Mouse (Mus musculus) liver, embryonic 14.5 days (tissue): ENCODE measurements around the gene Clcf1. TPM values are rescaled to one million over a fixed set of nuclear protein-coding genes. Genes with fewer than 3 reads are reported as not detected.

Experiments used
- ATAC-seq: fragments of 200-750 bp; cut with Nextera tagmentation; 2 replicates; pipeline ENCODE4 v1.8.0; 2017; ENCODE audit warnings: moderate number of reproducible peaks, mild to moderate bottlenecking, moderate library complexity; ENCODE audit not compliant: insufficient read depth
- DNase-seq, 3 experiments: peaks; one replicate each; pipeline ENCODE4 v3.0.0-alpha.2; 2012 to 2013; ENCODE audit warnings: low read depth in 3 of 3, low spot score in 3 of 3
- H3K27ac ChIP-seq: fragments of 300-500 bp; sonication (generic); 2 replicates; pipeline ENCODE4 v1.5.1; 2014; ENCODE audit warnings: moderate library complexity, mild to moderate bottlenecking, control low read depth, inconsistent platforms
- H3K27me3 ChIP-seq: fragments of 300-500 bp; sonication (generic); 2 replicates; pipeline ENCODE4 v1.6.1; 2014; ENCODE audit warnings: mild to moderate bottlenecking, low read length, moderate library complexity; ENCODE audit not compliant: control insufficient read depth, insufficient read depth
- H3K36me3 ChIP-seq: fragments of 300-500 bp; sonication (generic); replicated peaks from 2 replicates; pipeline ENCODE4 v1.6.1; 2014; ENCODE audit warnings: low read depth; ENCODE audit not compliant: control insufficient read depth, insufficient read depth
- H3K4me1 ChIP-seq, 2 experiments: fragments of 200-500 bp in 1 of 2; fragments of 300-500 bp in 1 of 2; sonication (generic) in 1 of 2; replicated peaks; 2 replicates each; pipeline ENCODE4 v1.6.1; 2012 to 2014; ENCODE audit warnings: antibody characterized with exemption in 1 of 2, inconsistent platforms in 1 of 2, low read length in 1 of 2; ENCODE audit not compliant: control insufficient read depth in 2 of 2, insufficient read depth in 2 of 2
- H3K4me2 ChIP-seq: fragments of 300-500 bp; sonication (generic); 2 replicates; pipeline ENCODE4 v1.6.1; 2014; ENCODE audit warnings: low read depth, mild to moderate bottlenecking, control low read depth, moderate library complexity
- H3K4me3 ChIP-seq, 2 experiments: fragments of 200-500 bp in 1 of 2; fragments of 300-500 bp in 1 of 2; sonication (generic) in 1 of 2; 2 replicates each; pipeline ENCODE4 v1.5.1; 2012 to 2014; ENCODE audit warnings: low read depth in 2 of 2, low read length in 2 of 2, mild to moderate bottlenecking in 2 of 2, control low read depth in 1 of 2, inconsistent platforms in 1 of 2, moderate library complexity in 1 of 2; ENCODE audit not compliant: insufficient read depth in 1 of 2
- H3K9ac ChIP-seq: fragments of 300-500 bp; sonication (generic); replicated peaks from 2 replicates; pipeline ENCODE4 v1.6.1; 2014; ENCODE audit warnings: mild to moderate bottlenecking, control low read depth, moderate library complexity
- H3K9me3 ChIP-seq: fragments of 300-500 bp; sonication (generic); 2 replicates; pipeline ENCODE4 v1.6.1; 2016; ENCODE audit warnings: low read length, mixed read lengths; ENCODE audit not compliant: control insufficient read depth
- CTCF ChIP-seq: IDR thresholded peaks from 2 replicates; pipeline ENCODE4 v1.5.1; 2016; ENCODE audit warnings: antibody characterized with exemption, low read depth, control low read depth
- EP300 ChIP-seq: IDR thresholded peaks from 2 replicates; pipeline ENCODE4 v1.6.1; 2016; ENCODE audit warnings: antibody characterized with exemption, low read depth
- WGBS: fragments of 180-500 bp; shearing (Covaris S2); extraction: QIAGEN DNeasy Blood & Tissue Kit; methylation state at CpG from one replicate; pipeline ENCODE4 v1.1.7; 2014; ENCODE audit not compliant: insufficient replicate concordance; 5-methylcytosine and 5-hydroxymethylcytosine counted together
- polyA plus RNA-seq, 2 experiments: library from polyadenylated mRNA; depleted of rRNA in 1 of 2; stranded (reverse) in 1 of 2; unstranded in 1 of 2; fragments of >200 nt; fragmentation: Nextera tagmentation in 1 of 2; extraction: Ambion mirVana in 1 of 2; gene quantifications; 2 replicates each; pipeline versions ENCODE4 v1.2.1 to v1.2.3; 2012 to 2014

Clcf1 gene
- polyA plus RNA-seq, 2 experiments, result 0.43 to 1.1 TPM

DNA sequence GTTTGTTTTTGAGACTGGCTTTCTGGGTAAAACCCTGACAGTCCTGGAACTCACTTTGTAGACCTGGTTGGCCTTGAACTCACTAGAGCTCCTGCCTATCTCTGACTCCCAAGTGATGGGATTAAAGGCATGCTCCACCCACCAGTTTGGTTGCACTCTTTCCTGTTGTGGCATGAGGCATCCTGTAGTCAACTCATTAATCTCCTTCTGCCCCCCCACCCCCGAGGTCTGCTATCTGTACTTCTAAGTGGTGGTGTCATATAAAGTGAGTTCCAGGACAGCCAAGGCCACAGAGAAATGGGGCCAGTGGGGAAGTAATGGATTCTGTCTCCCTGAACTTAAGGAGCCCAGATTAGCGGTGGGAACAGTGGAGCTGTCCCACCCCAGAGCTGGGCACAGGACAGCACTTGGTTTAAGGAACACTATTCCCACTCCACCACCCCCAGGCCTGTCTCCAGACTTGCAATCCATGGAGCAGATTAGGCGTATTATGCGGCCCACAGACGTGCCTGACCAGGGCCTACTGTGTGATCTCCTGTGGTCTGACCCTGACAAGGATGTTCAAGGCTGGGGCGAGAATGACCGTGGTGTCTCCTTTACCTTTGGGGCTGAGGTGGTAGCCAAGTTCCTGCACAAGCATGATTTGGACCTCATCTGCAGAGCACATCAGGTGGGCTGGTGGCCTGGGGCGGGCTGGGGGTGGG is 19.9 kb upstream of the Clcf1 start:
- 69% methylated on average over 8 of the region's 8 CpGs for WGBS
- no peak overlapping the region for H3K4me2 ChIP-seq
- ATAC-seq (no peak), DNase-seq (no peak)
- H3K4me1 ChIP-seq, result peaks cover 14 to 24% of the 10 kb centered on the region in 2 experiments
- no peak overlapping the region for H3K9ac ChIP-seq
- TF ChIP-seq EP300 (no peak), CTCF (no peak)
- H3K27ac ChIP-seq, result no peak overlapping the region
- no peaks in the 10 kb centered on the region for H3K9me3 ChIP-seq
- peaks cover 49% of the 10 kb centered on the region for H3K36me3 ChIP-seq
- no peaks in the 10 kb centered on the region for H3K27me3 ChIP-seq
- H3K4me3 ChIP-seq, result no peak overlapping the region

DNA sequence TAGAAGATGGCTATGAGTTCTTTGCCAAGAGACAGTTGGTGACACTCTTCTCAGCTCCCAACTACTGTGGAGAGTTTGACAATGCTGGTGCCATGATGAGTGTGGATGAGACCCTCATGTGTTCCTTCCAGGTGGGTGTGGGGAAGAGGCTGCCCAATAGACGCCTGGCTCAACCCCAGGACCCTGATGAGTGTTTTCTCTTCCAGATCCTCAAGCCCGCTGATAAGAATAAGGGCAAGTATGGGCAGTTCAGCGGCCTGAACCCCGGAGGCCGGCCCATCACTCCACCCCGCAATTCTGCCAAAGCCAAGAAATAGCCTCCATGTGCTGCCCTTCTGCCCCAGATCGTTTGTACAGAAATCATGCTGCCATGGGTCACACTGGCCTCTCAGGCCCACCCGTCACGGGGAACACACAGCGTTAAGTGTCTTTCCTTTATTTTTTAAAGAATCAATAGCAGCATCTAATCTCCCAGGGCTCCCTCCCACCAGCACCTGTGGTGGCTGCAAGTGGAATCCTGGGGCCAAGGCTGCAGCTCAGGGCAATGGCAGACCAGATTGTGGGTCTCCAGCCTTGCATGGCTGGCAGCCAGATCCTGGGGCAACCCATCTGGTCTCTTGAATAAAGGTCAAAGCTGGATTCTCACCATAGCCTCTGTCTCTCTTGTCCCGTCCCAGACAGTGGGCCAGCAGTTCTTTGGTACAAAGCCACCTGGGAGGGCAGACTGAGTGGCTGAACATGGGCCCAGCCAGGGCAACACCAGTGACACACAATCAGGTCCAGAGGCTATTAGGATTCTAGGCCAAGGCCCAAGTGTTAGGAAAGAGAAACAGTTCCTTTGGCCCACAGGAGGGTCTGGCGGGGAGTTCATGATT is 19.0 kb upstream of the Clcf1 start:
- 74% methylated on average over 12 of the region's 12 CpGs for WGBS
- ATAC-seq (no peak), DNase-seq (no peak)
- H3K36me3 ChIP-seq, result peaks cover 52% of the 10 kb centered on the region
- peaks cover 15 to 27% of the 10 kb centered on the region in 2 experiments for H3K4me1 ChIP-seq
- no peak overlapping the region for H3K4me3 ChIP-seq
- no peak overlapping the region for H3K9ac ChIP-seq
- H3K4me2 ChIP-seq, result no peak overlapping the region; the same call in 1 of the 2 replicates
- H3K9me3 ChIP-seq, result no peaks in the 10 kb centered on the region
- TF ChIP-seq EP300, result no peak
- TF ChIP-seq CTCF, result no peak
- no peak overlapping the region for H3K27ac ChIP-seq
- no peaks in the 10 kb centered on the region for H3K27me3 ChIP-seq

DNA sequence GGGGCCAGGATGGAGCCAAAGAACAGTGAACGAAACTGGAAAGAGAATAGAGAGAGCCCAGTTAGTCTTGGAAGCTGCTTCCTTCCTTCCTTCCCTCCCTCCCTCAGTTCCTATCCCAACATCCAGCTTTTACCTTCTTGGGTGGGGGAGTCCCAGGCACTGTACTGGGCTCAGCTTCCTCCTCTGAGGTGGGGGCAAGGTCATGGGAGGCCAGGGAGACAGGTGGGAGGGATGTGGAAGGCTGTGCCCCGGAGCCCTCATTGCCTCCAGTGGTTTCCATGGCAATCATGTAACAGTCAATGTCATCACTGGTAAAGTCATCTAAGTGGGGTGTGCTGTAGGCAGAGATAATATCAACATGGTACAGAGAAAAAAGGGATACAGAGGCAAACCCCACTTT is 18.0 kb upstream of the Clcf1 start:
- no peak for ATAC-seq
- Histone ChIP-seq H3K9me3 (no peaks in the 10 kb centered on the region), H3K36me3 (peaks cover 55% of the 10 kb centered on the region), H3K27ac (no peak overlapping the region), H3K27me3 (no peaks in the 10 kb centered on the region), H3K9ac (no peak overlapping the region), H3K4me1 (peaks cover 21 to 30% of the 10 kb centered on the region in 2 experiments), H3K4me3 (no peak overlapping the region), H3K4me2 (no peak overlapping the region)
- 59% methylated on average over 2 of the region's 2 CpGs for WGBS
- no peak for DNase-seq
- no peak for TF ChIP-seq EP300
- TF ChIP-seq CTCF, result no peak

DNA sequence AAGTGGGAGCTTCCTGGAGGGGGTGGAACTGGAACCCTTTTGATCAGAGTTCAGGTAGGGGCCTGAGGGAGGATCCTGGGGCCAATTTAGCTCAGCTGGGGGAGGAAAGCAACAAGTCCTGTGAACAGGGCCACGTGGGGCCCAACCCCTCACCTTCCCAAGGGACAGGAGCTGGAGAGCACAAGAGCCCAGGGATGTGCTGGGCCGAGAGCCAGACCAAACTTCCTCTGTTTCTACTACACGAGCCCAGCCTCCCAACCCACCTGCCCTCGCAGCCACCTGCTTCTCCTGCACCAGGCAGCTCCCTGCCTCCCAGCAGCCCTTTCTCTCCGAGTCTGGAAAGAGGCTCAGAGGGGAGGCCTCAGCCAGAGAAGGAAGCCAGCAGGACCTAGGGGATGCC is 17.5 kb upstream of the Clcf1 start:
- H3K27ac ChIP-seq, result no peak overlapping the region

DNA sequence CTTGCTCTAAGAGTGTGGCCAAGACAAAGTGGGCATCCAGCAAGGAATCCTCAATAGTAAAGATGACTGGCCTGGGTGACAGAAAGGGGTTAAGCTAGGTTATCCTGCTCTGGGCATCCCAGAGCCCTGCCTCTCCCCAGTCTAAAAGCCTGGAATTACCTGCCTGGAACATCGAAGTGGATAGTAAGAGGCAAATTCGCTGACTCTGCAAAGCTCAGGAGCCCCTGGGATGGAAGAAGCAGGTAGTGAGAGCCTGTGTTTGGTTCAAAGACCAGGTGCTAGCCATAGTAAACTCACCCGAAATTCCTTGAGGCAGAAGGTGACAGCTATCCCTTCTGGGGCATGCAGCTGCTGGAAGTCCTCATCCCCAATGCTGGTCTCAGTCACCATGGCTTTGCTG is 16.9 kb upstream of the Clcf1 start:
- no peaks in the 10 kb centered on the region for H3K27me3 ChIP-seq
- no peak overlapping the region for H3K9ac ChIP-seq
- no peak overlapping the region for H3K4me3 ChIP-seq
- TF ChIP-seq EP300 (no peak), CTCF (no peak)
- ATAC-seq (no peak), DNase-seq (no peak)
- H3K27ac ChIP-seq, result no peak overlapping the region
- no peak overlapping the region for H3K4me2 ChIP-seq
- 57% methylated on average over 3 of the region's 3 CpGs for WGBS
- H3K36me3 ChIP-seq, result peaks cover 55% of the 10 kb centered on the region
- H3K4me1 ChIP-seq, result peaks cover 15 to 29% of the 10 kb centered on the region in 2 experiments
- H3K9me3 ChIP-seq, result no peaks in the 10 kb centered on the region

More for the DNA sequence above, 17.5 kb upstream of the Clcf1 start:
- H3K9ac ChIP-seq, result no peak overlapping the region
- 54% methylated on average over 5 of the region's 5 CpGs for WGBS
- TF ChIP-seq CTCF (no peak), EP300 (no peak)
- peaks cover 16 to 25% of the 10 kb centered on the region in 2 experiments for H3K4me1 ChIP-seq
- H3K4me2 ChIP-seq, result no peak overlapping the region
- DNase-seq, result no peak
- H3K9me3 ChIP-seq, result no peaks in the 10 kb centered on the region
- no peak overlapping the region for H3K4me3 ChIP-seq
- peaks cover 55% of the 10 kb centered on the region for H3K36me3 ChIP-seq
- H3K27me3 ChIP-seq, result no peaks in the 10 kb centered on the region
- ATAC-seq, result no peak
